Mouse (Mus musculus) urinary bladder, postnatal 14 days (tissue): ENCODE measurements around the gene Dnajb13.
A peak's percentile ranks its signal among the peaks of the same experiment; 100 is the strongest.
"Not testable (repeated sequence)": the region's sequence is repeated elsewhere in the genome, so short reads cannot be mapped to it uniquely, and the experiment has no call there.

ENCODE experiments used
- DNase-seq: peaks from one replicate; pipeline ENCODE4 v3.0.0; 2021; ENCODE audit warnings: low spot score

Dnajb13 gene

GRCm38 (mm10) chr7:100487301-100487700 is 27.5 kb downstream of the Dnajb13 start:
- no peak for DNase-seq

- DNase-seq, result no peak
Observed at GRCm38 (mm10) chr7:100484493-100484892, 30.3 kb downstream of the Dnajb13 start.

- not testable (repeated sequence) for DNase-seq
Observed at GRCm38 (mm10) chr7:100482046-100482445, 32.7 kb downstream of the Dnajb13 start.

- DNase-seq, result no peak
Observed at GRCm38 (mm10) chr7:100480175-100480574, 34.6 kb downstream of the Dnajb13 start.

- DNase-seq, result peak; percentile 48
Observed at GRCm38 (mm10) chr7:100479823-100480164, 35.0 kb downstream of the Dnajb13 start.

- no peak for DNase-seq
Observed at GRCm38 (mm10) chr7:100479100-100479822, 35.5 kb downstream of the Dnajb13 start.

- peak; percentile 76 for DNase-seq
Observed at GRCm38 (mm10) chr7:100474680-100475079, 40.1 kb downstream of the Dnajb13 start.

- DNase-seq, result no peak
Observed at GRCm38 (mm10) chr7:100473846-100474454, 40.8 kb downstream of the Dnajb13 start.

GRCm38 (mm10) chr7:100472777-100473176 is 42.0 kb downstream of the Dnajb13 start, which contains the start of gene Ucp3:
Gene Ucp3, plus strand, starts transcription at chr7:100472990.
- DNase-seq, result no peak

- DNase-seq, result no peak
Observed at GRCm38 (mm10) chr7:100471407-100471797, 43.4 kb downstream of the Dnajb13 start.

GRCm38 (mm10) chr7:100470796-100471406 is 43.9 kb downstream of the Dnajb13 start:
- no peak for DNase-seq

- no peak for DNase-seq
Observed at GRCm38 (mm10) chr7:100469502-100469901, 45.3 kb downstream of the Dnajb13 start.

- DNase-seq, result no peak
Observed at GRCm38 (mm10) chr7:100468761-100469160, 46.0 kb downstream of the Dnajb13 start.

- no peak for DNase-seq
Observed at GRCm38 (mm10) chr7:100466781-100467510, 47.8 kb downstream of the Dnajb13 start.

- DNase-seq, result peak; percentile 89
Observed at GRCm38 (mm10) chr7:100465656-100466309, 49.0 kb downstream of the Dnajb13 start.

- peak; percentile 72 for DNase-seq
Observed at GRCm38 (mm10) chr7:100465248-100465647, 49.5 kb downstream of the Dnajb13 start.

- no peak for DNase-seq
Observed at GRCm38 (mm10) chr7:100464248-100464647, 50.5 kb downstream of the Dnajb13 start.

GRCm38 (mm10) chr7:100463757-100464156 is 51.0 kb downstream of the Dnajb13 start:
- DNase-seq, result peak; percentile 42

- no peak for DNase-seq
Observed at GRCm38 (mm10) chr7:100463194-100463593, 51.6 kb downstream of the Dnajb13 start.

- DNase-seq, result peak; percentile 53
Observed at GRCm38 (mm10) chr7:100461621-100462151, 53.1 kb downstream of the Dnajb13 start.

GRCm38 (mm10) chr7:100459862-100460261 is 54.9 kb downstream of the Dnajb13 start:
- no peak for DNase-seq

- no peak for DNase-seq
Observed at GRCm38 (mm10) chr7:100458153-100458552, 56.6 kb downstream of the Dnajb13 start.
